ENCODE assay signal across 9 mouse cellular contexts in genomic region chr4:138251819-138252218, GRCm38 (mm10). TPM values are rescaled to one million over a fixed set of nuclear protein-coding genes. Genes with fewer than 3 reads are reported as not detected.
DNase-seq lines count a peak whose midpoint lies in the region; ATAC-seq lines count a peak whose summit lies in the region.
"Had no signal": no experiment of that assay in that cellular context is flagged by ENCODE, and none has a peak within 500 bp of the region (broad histone marks: within the 10 kb centered on the region; RNA-seq: fewer than 3 reads in every experiment).

No protein-coding gene starts in this region.

- no peaks in the 10 kb centered on the region for H3K36me3 ChIP-seq in hindbrain, embryonic 11.5 days (ENCODE audit: control insufficient read depth, insufficient read depth, low read length)
- H3K36me3 ChIP-seq in limb, embryonic 15.5 days, result peaks cover 10% of the 10 kb centered on the region
- peaks cover 15% of the 10 kb centered on the region for H3K36me3 ChIP-seq in neural tube, embryonic 13.5 days

- peak; percentile 46; the same call in 1 of the 2 replicates for ATAC-seq in hindbrain, embryonic 11.5 days (ENCODE audit: low FRiP score)
- ATAC-seq in limb, embryonic 15.5 days (ENCODE audit: insufficient number of reproducible peaks, low FRiP score, low TSS enrichment, low read depth), result no peak
- ATAC-seq in neural tube, embryonic 13.5 days (ENCODE audit: low read depth), result no peak

- WGBS in hindbrain, embryonic 11.5 days, result under 1% methylated on average over 14 of the region's 14 CpGs
- under 1% methylated on average over 14 of the region's 14 CpGs for WGBS in limb, embryonic 15.5 days
- under 1% methylated on average over 14 of the region's 14 CpGs for WGBS in neural tube, embryonic 13.5 days

- 0 out of 2 replicates have a peak overlapping the region, but pooled peaks have one; percentile 9 for H3K4me3 ChIP-seq in hindbrain, embryonic 11.5 days (ENCODE audit: low read depth, low read length)
- peak overlapping the region; percentile 17 for H3K4me3 ChIP-seq in limb, embryonic 15.5 days
- peak overlapping the region; percentile 54 for H3K4me3 ChIP-seq in neural tube, embryonic 13.5 days

- no peak overlapping the region for H3K9ac ChIP-seq in hindbrain, embryonic 11.5 days (ENCODE audit: low read depth, low read length)
- no peak overlapping the region for H3K9ac ChIP-seq in limb, embryonic 15.5 days
- H3K9ac ChIP-seq in neural tube, embryonic 13.5 days, result peak overlapping the region; percentile 72

- H3K4me2 ChIP-seq in hindbrain, embryonic 11.5 days (replicated peaks; ENCODE audit: low read depth, low read length), result peak overlapping the region; percentile 11
- H3K4me2 ChIP-seq in limb, embryonic 15.5 days, result peak overlapping the region; percentile 45
- H3K4me2 ChIP-seq in neural tube, embryonic 13.5 days, result peak overlapping the region; percentile 78

- H3K27me3 ChIP-seq in hindbrain, embryonic 11.5 days (ENCODE audit: control insufficient read depth, insufficient read depth, low read length), result peaks cover 28% of the 10 kb centered on the region
- H3K27me3 ChIP-seq in limb, embryonic 15.5 days, result peaks cover 48% of the 10 kb centered on the region
- H3K27me3 ChIP-seq in neural tube, embryonic 13.5 days, result peaks cover 40% of the 10 kb centered on the region

- H3K9me3 ChIP-seq in hindbrain, embryonic 11.5 days (ENCODE audit: control insufficient read depth, low read length), result no peaks in the 10 kb centered on the region
- H3K9me3 ChIP-seq in limb, embryonic 15.5 days, result no peaks in the 10 kb centered on the region
- H3K9me3 ChIP-seq in neural tube, embryonic 13.5 days, result no peaks in the 10 kb centered on the region
- H3K9me3 ChIP-seq: G1E had no signal

- peaks cover 9% of the 10 kb centered on the region for H3K4me1 ChIP-seq in hindbrain, embryonic 11.5 days (replicated peaks; ENCODE audit: control insufficient read depth, insufficient read depth, low read length)
- H3K4me1 ChIP-seq in limb, embryonic 15.5 days, result peaks cover 33% of the 10 kb centered on the region
- peaks cover 47% of the 10 kb centered on the region for H3K4me1 ChIP-seq in neural tube, embryonic 13.5 days (replicated peaks)

- DNase-seq in cerebellum, adult 11 months, result peak; percentile 27
- DNase-seq in cerebellum, adult 8-10 months, result no peak
- peak; percentile 49 for DNase-seq in A20 (ENCODE audit: low read depth, low spot score)
- DNase-seq in embryo, embryonic 10 days (ENCODE audit: low spot score), result peak; percentile 85
- DNase-seq in hindbrain, embryonic 11.5 days (ENCODE audit: low spot score), result peak; percentile 70
- no peak for DNase-seq in layer of hippocampus, postnatal 14 days (ENCODE audit: low spot score in 2 of 2)

- H3K27ac ChIP-seq in hindbrain, embryonic 11.5 days (ENCODE audit: low read depth, low read length), result 0 out of 2 replicates have a peak overlapping the region, but pooled peaks have one; percentile 2
- H3K27ac ChIP-seq in limb, embryonic 15.5 days, result no peak overlapping the region
- peak overlapping the region; percentile 38 for H3K27ac ChIP-seq in neural tube, embryonic 13.5 days (replicated peaks)

RNA-seq across cellular contexts. Expression of gene Kif17, which starts 1.6 kb away (rescaled TPM):
- polyA plus RNA-seq in hindbrain, embryonic 11.5 days (2014; fragmentation: Nextera tagmentation; extraction: Ambion mirVana), result 0.25 and 0.31 TPM in 2 replicates
- 1.4 and 1.9 TPM in 2 replicates for polyA plus RNA-seq in limb, embryonic 15.5 days (2015; fragmentation: Nextera tagmentation; extraction: Ambion mirVana)
- polyA plus RNA-seq in neural tube, embryonic 13.5 days (2015; fragmentation: Nextera tagmentation; extraction: Ambion mirVana), result 2.1 and 2.2 TPM in 2 replicates
- total RNA-seq in layer of hippocampus, postnatal 14 days (2021), result 10 to 100 TPM; 14.6 to 15.0 TPM

RNA-seq across cellular contexts. Expression of gene Sh2d5, which starts 1.6 kb away (rescaled TPM):
- 1.8 and 2.9 TPM in 2 replicates for polyA plus RNA-seq in hindbrain, embryonic 11.5 days (2014; fragmentation: Nextera tagmentation; extraction: Ambion mirVana)
- polyA plus RNA-seq in limb, embryonic 15.5 days (2015; fragmentation: Nextera tagmentation; extraction: Ambion mirVana), result 0.27 and 0.40 TPM in 2 replicates
- polyA plus RNA-seq in neural tube, embryonic 13.5 days (2015; fragmentation: Nextera tagmentation; extraction: Ambion mirVana), result 9.4 TPM in 2 replicates
- total RNA-seq in layer of hippocampus, postnatal 14 days (2021), result 10 to 100 TPM; 27.6 to 31.0 TPM

RNA-seq across cellular contexts. Expression of gene Hp1bp3, which starts 35.7 kb away (rescaled TPM):
- 179 and 183 TPM in 2 replicates for polyA plus RNA-seq in hindbrain, embryonic 11.5 days (2014; fragmentation: Nextera tagmentation; extraction: Ambion mirVana)
- polyA plus RNA-seq in limb, embryonic 15.5 days (2015; fragmentation: Nextera tagmentation; extraction: Ambion mirVana), result 155 and 164 TPM in 2 replicates
- polyA plus RNA-seq in neural tube, embryonic 13.5 days (2015; fragmentation: Nextera tagmentation; extraction: Ambion mirVana), result 172 and 212 TPM in 2 replicates
- 100 to 1,000 TPM; 144 to 149 TPM for total RNA-seq in layer of hippocampus, postnatal 14 days (2021)

RNA-seq across cellular contexts. Expression of gene Ddost, which starts 52.7 kb away (rescaled TPM):
- polyA plus RNA-seq in hindbrain, embryonic 11.5 days (2014; fragmentation: Nextera tagmentation; extraction: Ambion mirVana), result 214 and 227 TPM in 2 replicates
- 395 and 402 TPM in 2 replicates for polyA plus RNA-seq in limb, embryonic 15.5 days (2015; fragmentation: Nextera tagmentation; extraction: Ambion mirVana)
- polyA plus RNA-seq in neural tube, embryonic 13.5 days (2015; fragmentation: Nextera tagmentation; extraction: Ambion mirVana), result 214 and 216 TPM in 2 replicates
- total RNA-seq in layer of hippocampus, postnatal 14 days (2021), result 100 to 1,000 TPM in 1 of 2 experiments, 10 to 100 TPM in 1; 96.5 to 102 TPM

Comparison
In these comparisons a context has a peak if more than half of its experiments do, and no peak if none do; other contexts are left out.
1. DNase-seq: peak in cerebellum, adult 11 months (single experiment), A20 (single experiment), embryo, embryonic 10 days (single experiment) and hindbrain, embryonic 11.5 days (single experiment); none in cerebellum, adult 8-10 months (single experiment) and layer of hippocampus, postnatal 14 days (0 of 2).
2. H3K4me2 ChIP-seq: peak in every context shown above with its lines; median percentile 78 in neural tube, embryonic 13.5 days; 45 in limb, embryonic 15.5 days; 11 in hindbrain, embryonic 11.5 days.
3. Peak in every context shown above with its lines, with median percentiles within 50 percentile points of each other: H3K4me3 ChIP-seq.